Mouse (Mus musculus) ES-E14 (cell line): ENCODE measurements around the gene Ankrd11.

Experiments
- CHD2 ChIP-seq: IDR thresholded peaks from 2 replicates; pipeline ENCODE4 v1.6.1; 2014; ENCODE audit warnings: mild to moderate bottlenecking, low read depth, low read length, inconsistent platforms
- HCFC1 ChIP-seq: IDR thresholded peaks from 2 replicates; pipeline ENCODE4 v1.6.1; 2012; ENCODE audit warnings: low read length, inconsistent platforms, borderline replicate concordance; ENCODE audit not compliant: insufficient read depth

GRCm38 (mm10) chr8:123040110-123040650 is 1.9 kb downstream of the Ankrd11 start:
- TF ChIP-seq HCFC1 (no peak), CHD2 (no peak)
